Mouse (Mus musculus): ENCODE data around the gene Gm21887. TPM values are rescaled to one million over a fixed set of nuclear protein-coding genes. Genes with fewer than 3 reads are reported as not detected.
"Not testable (repeated sequence)": the region's sequence is repeated elsewhere in the genome, so short reads cannot be mapped to it uniquely, and the experiment has no call there.

The Gm21887 gene
- total RNA-seq (2012; rRNA removed) (2.5 and 4.7 TPM in 2 replicates), polyA plus RNA-seq (2012; ENCODE audit: insufficient read depth in 1 of 2, insufficient read length in 2 of 2, low read depth in 1 of 2, low replicate concordance in 2 of 2, missing spikeins in 1 of 2) (10 to 100 TPM in 1 of 2 experiments, not detected in 1; 88.8 TPM)

- TF ChIP-seq POLR2A (IDR thresholded peaks at IDR 0.05; ENCODE audit: control insufficient read depth in 1 of 2, insufficient read depth in 1 of 2, low read depth in 1 of 2, low read length in 2 of 2, poor library complexity in 1 of 2) (peak in 1 of 2 experiments; percentile 63; a peak in 1 of 4 replicates), TBP (IDR thresholded peaks at IDR 0.05; ENCODE audit: low read depth, low read length) (peak; percentile 77), UBTF (IDR thresholded peaks at IDR 0.05; ENCODE audit: borderline replicate concordance, insufficient read depth, low read depth, low read length) (peak; percentile 89; the same call in 1 of the 2 replicates)
- peak within 1 kb of the TSS; percentile 76 for H3K9ac ChIP-seq (ENCODE audit: control insufficient read depth, low read depth, low read length, poor library complexity, severe bottlenecking)
- H3K36me3 ChIP-seq (ENCODE audit: control insufficient read depth in 1 of 2, insufficient read depth in 2 of 2, low read length in 2 of 2); H3K4me1 ChIP-seq (ENCODE audit: control insufficient read depth in 1 of 2, insufficient read depth in 2 of 2, low read length in 2 of 2); H3K9me3 ChIP-seq (replicated peaks; ENCODE audit: insufficient read depth, low read length); H3K27me3 ChIP-seq (ENCODE audit: control insufficient read depth in 1 of 2, insufficient read depth in 2 of 2, low read length in 2 of 2): not testable (repeated sequence)
- peak within 1 kb of the TSS; percentile 88 for H3K27ac ChIP-seq (ENCODE audit: control insufficient read depth, low read depth, low read length)
- peak; percentile 100 for DNase-seq (ENCODE audit: low read depth, low spot score)
- peak within 1 kb of the TSS; percentile 25 to 58 for H3K4me3 ChIP-seq (ENCODE audit: control insufficient read depth in 1 of 2, insufficient read depth in 1 of 2, low read depth in 2 of 2, low read length in 2 of 2)
- H3K79me2 ChIP-seq (ENCODE audit: control insufficient read depth, insufficient read depth, low read length, poor library complexity) = peaks cover 14% of the 10 kb centered on the region
These were observed at the start of gene Gm21887 for GRCm38 (mm10) chrX:170009016-170009750. Gene Gm21887 (plus strand): TSS chrX:170009659.

GRCm38 (mm10) chrX:169969337-169969736, 40.1 kb upstream of the Gm21887 start:
- no peaks in the 10 kb centered on the region for H3K9me3 ChIP-seq (replicated peaks; ENCODE audit: insufficient read depth, low read length)
- no peaks in the 10 kb centered on the region; a peak in 1 of 4 replicates for H3K27me3 ChIP-seq (ENCODE audit: control insufficient read depth in 1 of 2, insufficient read depth in 2 of 2, low read length in 2 of 2)
- no peak overlapping the region for H3K27ac ChIP-seq (ENCODE audit: control insufficient read depth, low read depth, low read length)
- DNase-seq (ENCODE audit: low read depth, low spot score) = no peak
- no peak overlapping the region for H3K9ac ChIP-seq (ENCODE audit: control insufficient read depth, low read depth, low read length, poor library complexity, severe bottlenecking)
- H3K79me2 ChIP-seq (ENCODE audit: control insufficient read depth, insufficient read depth, low read length, poor library complexity) = no peaks in the 10 kb centered on the region
- TF ChIP-seq BHLHE40 (IDR thresholded peaks at IDR 0.05; ENCODE audit: borderline replicate concordance, low read depth, low read length) (no peak), MAFK (IDR thresholded peaks at IDR 0.05; ENCODE audit: borderline replicate concordance, low read depth, low read length) (no peak), TAL1 (IDR thresholded peaks at IDR 0.05; ENCODE audit: low read length) (no peak), SIN3A (IDR thresholded peaks at IDR 0.05; ENCODE audit: low read length) (no peak), RCOR1 (IDR thresholded peaks at IDR 0.05; ENCODE audit: low read depth, low read length) (no peak), NELFE (IDR thresholded peaks at IDR 0.05; ENCODE audit: low read depth, low read length) (no peak), SMC3 (IDR thresholded peaks at IDR 0.05; ENCODE audit: low read depth, low read length) (no peak), ZMIZ1 (IDR thresholded peaks at IDR 0.05; ENCODE audit: low read depth, low read length) (no peak), MAZ (IDR thresholded peaks at IDR 0.05; ENCODE audit: low read depth, low read length) (no peak), UBTF (IDR thresholded peaks at IDR 0.05; ENCODE audit: borderline replicate concordance, insufficient read depth, low read depth, low read length) (no peak), CHD1 (IDR thresholded peaks at IDR 0.05; ENCODE audit: low read depth, low read length) (no peak), TBP (IDR thresholded peaks at IDR 0.05; ENCODE audit: low read depth, low read length) (no peak), MYB (IDR thresholded peaks at IDR 0.05; ENCODE audit: low read depth, low read length) (no peak), MAX (IDR thresholded peaks at IDR 0.05; ENCODE audit: low read length) (no peak), EP300 (IDR thresholded peaks at IDR 0.05; ENCODE audit: low read depth in 1 of 2, low read length in 2 of 2) (no peak), JUND (IDR thresholded peaks at IDR 0.05; ENCODE audit: low read depth, low read length) (no peak), ZC3H11A (IDR thresholded peaks at IDR 0.05; ENCODE audit: low read depth, low read length) (no peak), POLR2AphosphoS2 (IDR thresholded peaks at IDR 0.05; ENCODE audit: low read length) (no peak), CTCF (IDR thresholded peaks at IDR 0.05 in 2 of 3, conservative IDR thresholded peaks at IDR 0.05 in 1 of 3; ENCODE audit: control insufficient read depth in 1 of 3, insufficient read depth in 1 of 3, low read depth in 2 of 3, low read length in 3 of 3, poor library complexity in 1 of 3, severe bottlenecking in 1 of 3) (no peak), NRF1 (IDR thresholded peaks at IDR 0.05; ENCODE audit: insufficient read depth, low read depth, low read length, poor library complexity, severe bottlenecking) (no peak)
- H3K4me3 ChIP-seq (ENCODE audit: control insufficient read depth in 1 of 2, insufficient read depth in 1 of 2, low read depth in 2 of 2, low read length in 2 of 2) = no peak overlapping the region
- H3K36me3 ChIP-seq (ENCODE audit: control insufficient read depth in 1 of 2, insufficient read depth in 2 of 2, low read length in 2 of 2) = 0 out of 4 replicates have a peak, but pooled peaks cover 0 to 2% of the 10 kb centered on the region in 2 experiments
- no peaks in the 10 kb centered on the region for H3K4me1 ChIP-seq (ENCODE audit: control insufficient read depth in 1 of 2, insufficient read depth in 2 of 2, low read length in 2 of 2)

- H3K4me3 ChIP-seq (ENCODE audit: control insufficient read depth in 1 of 2, insufficient read depth in 1 of 2, low read depth in 2 of 2, low read length in 2 of 2); H3K4me1 ChIP-seq (ENCODE audit: control insufficient read depth in 1 of 2, insufficient read depth in 2 of 2, low read length in 2 of 2); H3K79me2 ChIP-seq (ENCODE audit: control insufficient read depth, insufficient read depth, low read length, poor library complexity); H3K9me3 ChIP-seq (replicated peaks; ENCODE audit: insufficient read depth, low read length); H3K36me3 ChIP-seq (ENCODE audit: control insufficient read depth in 1 of 2, insufficient read depth in 2 of 2, low read length in 2 of 2); DNase-seq (ENCODE audit: low read depth, low spot score); H3K27ac ChIP-seq (ENCODE audit: control insufficient read depth, low read depth, low read length); H3K27me3 ChIP-seq (ENCODE audit: control insufficient read depth in 1 of 2, insufficient read depth in 2 of 2, low read length in 2 of 2); H3K9ac ChIP-seq (ENCODE audit: control insufficient read depth, low read depth, low read length, poor library complexity, severe bottlenecking): not testable (repeated sequence)
These were observed 39.7 kb upstream of the Gm21887 start for GRCm38 (mm10) chrX:169969765-169970164.

Data from MEL (cell line).